Mouse (Mus musculus) ES-Bruce4 (cell line): ENCODE results near the gene Fgfr2.

Source experiments
- CTCF ChIP-seq: IDR thresholded peaks from one replicate; pipeline ENCODE4 v1.8.1; 2011; ENCODE audit warnings: low read depth, low read length
- EP300 ChIP-seq: IDR thresholded peaks from 2 replicates; pipeline ENCODE4 v1.6.1; 2011; ENCODE audit warnings: low read depth, low read length; ENCODE audit not compliant: insufficient read depth
- POLR2A ChIP-seq: IDR thresholded peaks from one replicate; pipeline ENCODE4 v1.8.1; 2011; ENCODE audit warnings: low read length; ENCODE audit not compliant: insufficient read depth

DNA sequence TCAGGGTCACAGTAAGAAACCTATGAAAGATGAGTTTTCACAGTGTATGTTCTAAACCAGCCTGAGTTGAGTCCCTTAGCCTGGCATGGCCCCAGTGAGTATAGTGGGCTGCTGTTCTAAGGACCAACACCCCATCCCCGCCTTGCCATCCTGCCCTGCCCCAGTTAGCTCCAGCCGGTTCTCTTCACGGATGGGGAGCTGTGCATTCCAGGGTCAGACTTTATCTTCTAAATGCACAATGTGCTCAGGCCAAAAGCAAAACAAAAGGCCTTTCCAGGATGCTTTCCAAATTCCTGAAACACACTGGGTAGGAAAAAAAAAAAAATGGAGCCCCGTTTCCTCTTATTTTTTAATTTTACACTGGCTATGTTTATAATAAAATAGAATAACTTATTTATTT, 23.9 kb downstream of the Fgfr2 start:
- TF ChIP-seq CTCF: no peak
- no peak for TF ChIP-seq EP300
- TF ChIP-seq POLR2A: no peak
